Mouse (Mus musculus) left cerebral cortex, adult 11 months (tissue): ENCODE measurements at regions not wholly inside any gene's neighbourhood (a gene's known extent, or its start where the extent isn't known, plus 50 kb on each side); places are given as distances from the start of the nearest gene placed in this dataset.

ENCODE experiments used
- DNase-seq: peaks from one replicate; pipeline ENCODE4 v3.0.0; 2022; ENCODE audit warnings: low spot score

- DNase-seq, result no peak
Measured at GRCm38 (mm10) chr19:49563612-49564256, 1114.7 kb downstream of the Sorcs1 start.

- DNase-seq, result peak; percentile 7
Measured at GRCm38 (mm10) chr19:49539445-49540407, 1138.7 kb downstream of the Sorcs1 start.
